Mouse (Mus musculus) hindlimb bud, embryonic 11.5 days (tissue): ENCODE data around the gene Wasf3.
"Not testable (repeated sequence)": the region's sequence is repeated elsewhere in the genome, so short reads cannot be mapped to it uniquely, and the experiment has no call there.

Source experiments
- DNase-seq: peaks from one replicate; pipeline ENCODE4 v3.0.0-alpha.2; 2012; ENCODE audit warnings: low read depth, low spot score; ENCODE audit errors: extremely low spot score

The Wasf3 gene

DNA sequence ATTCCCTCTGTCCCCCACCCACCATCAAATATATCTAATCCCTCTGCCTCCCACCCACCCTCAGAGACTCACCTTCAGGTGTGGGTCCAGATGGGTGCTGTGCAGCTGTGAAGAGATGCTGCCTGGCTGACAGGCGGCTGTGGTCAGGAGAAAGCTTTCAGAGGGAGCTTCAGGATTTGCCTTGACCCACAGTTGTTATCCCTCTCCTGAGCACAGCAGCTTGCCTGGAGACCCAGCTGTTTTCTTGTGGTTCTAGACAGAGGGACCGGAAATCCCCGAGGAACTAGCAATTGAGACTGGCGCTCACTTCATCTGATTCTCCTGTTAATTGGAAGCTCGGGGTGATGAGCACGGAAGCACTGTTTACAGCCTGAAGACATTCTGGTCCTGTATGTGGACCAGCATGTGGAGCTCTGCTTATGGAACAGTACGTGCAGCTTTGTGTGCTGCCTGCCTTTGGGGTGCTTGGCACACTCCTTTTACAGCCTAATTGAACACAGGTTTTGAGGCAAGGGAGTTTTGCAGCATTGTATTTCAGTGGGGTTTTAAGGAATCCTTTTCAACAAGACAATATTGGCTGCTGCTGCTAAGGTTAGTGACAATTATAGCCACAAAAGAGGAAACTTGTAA is 54.5 kb downstream of the Wasf3 start:
- no peak for DNase-seq

DNA sequence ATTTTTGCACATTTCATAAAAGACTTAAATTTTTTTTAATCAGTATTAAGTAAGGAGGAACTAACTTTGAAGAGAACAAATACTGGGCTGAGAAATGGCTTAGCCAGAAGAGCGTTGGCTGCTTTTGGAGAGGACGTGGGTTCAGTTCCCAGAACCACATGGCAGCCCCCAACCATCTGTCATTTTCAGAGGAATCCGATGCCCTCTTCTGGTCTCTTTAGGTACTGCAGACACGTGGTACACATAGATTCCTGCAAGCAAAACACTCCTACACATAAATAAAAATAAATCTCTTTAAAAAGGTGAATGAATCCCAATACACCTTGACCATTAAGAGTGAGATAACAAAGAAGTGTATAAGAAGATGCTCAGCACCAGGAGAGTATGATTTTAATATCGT is 55.5 kb downstream of the Wasf3 start:
- no peak for DNase-seq

DNA sequence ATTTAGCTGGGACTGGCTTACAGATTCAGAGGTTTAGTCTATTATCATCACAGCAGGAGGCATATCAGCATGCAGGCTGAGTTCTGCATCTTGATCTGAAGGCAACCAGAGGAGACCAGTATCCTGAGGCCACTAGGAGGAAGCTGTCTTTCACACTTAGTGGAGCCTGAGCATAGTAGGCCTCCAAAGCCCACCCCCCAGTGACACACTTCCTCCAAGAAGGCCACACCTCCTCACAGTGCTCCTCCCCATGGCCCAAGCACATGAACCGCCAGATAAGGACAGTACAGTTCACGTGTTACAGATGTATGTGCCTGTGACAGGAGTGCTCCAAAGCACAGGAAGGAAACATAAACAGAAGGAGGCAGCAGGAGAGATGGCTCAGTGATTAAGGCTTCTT is 58.0 kb downstream of the Wasf3 start:
- no peak for DNase-seq

DNA sequence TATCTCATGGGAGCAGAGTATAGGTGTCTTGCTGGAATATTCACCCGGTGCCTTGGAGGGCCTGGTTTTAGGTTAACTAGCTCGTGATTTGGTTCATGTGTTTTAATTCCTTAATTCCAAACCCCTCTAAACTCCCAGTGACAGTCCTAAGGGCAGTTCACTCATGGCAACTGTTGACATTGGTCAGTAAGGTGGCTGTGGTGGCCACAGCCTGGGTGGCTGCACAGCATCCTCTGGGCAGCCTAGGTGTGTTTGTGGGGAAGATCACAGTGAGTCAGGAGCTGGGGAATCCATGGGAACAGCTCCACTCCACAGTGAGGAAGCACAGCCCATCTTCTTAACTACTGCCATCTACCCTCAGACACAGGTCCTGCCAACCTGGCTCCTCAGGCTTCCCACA is 61.8 kb downstream of the Wasf3 start:
- no peak for DNase-seq

DNA sequence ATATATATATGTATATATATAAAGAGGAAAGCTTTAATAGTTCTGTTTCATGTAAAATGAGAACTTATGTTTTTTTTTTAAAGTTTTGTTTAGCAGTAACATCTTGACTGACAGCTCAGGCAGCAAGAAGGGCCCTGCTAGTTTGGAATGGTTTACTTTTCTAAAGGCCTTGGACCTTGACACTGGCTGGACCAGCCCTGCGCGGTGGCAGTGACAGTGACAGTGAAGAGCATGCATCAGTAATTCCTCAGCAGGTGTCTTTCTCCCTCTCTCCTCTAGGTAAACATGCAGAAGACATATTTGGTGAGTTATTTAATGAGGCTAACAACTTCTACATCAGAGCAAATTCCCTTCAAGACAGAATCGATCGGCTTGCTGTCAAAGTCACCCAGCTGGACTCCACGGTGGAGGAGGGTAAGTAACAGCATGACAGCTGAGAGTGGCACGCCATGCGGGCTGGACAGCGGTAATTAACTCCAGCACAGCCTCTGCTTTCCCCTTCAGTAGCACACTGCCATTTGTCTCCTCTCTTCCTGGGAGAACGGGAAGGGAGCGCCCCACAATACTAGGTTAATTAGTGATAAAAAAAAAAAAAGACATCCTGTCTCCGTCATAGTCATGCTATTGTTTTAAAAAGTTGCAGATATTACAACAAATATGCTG is 66.9 kb downstream of the Wasf3 start:
- DNase-seq, result no peak

DNA sequence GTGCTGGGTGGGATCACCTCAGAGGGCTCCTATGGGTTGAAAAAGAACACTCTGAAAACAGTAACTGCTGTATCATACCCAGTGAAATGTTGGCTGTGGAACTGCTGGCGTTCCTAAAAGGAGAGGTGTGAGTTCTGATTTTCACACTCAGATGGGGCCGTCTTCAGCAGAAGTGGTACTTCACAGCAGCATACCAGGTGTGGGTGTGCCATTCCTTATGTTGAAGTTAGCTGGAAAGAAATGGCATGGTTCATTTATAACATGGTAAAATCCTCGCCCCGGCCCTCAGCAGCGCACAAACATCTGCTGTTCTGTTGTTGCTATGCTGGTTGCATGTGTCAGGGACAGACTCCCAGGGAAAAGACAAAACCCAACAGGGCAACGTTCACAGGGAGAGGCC is 68.8 kb downstream of the Wasf3 start:
- no peak for DNase-seq

DNA sequence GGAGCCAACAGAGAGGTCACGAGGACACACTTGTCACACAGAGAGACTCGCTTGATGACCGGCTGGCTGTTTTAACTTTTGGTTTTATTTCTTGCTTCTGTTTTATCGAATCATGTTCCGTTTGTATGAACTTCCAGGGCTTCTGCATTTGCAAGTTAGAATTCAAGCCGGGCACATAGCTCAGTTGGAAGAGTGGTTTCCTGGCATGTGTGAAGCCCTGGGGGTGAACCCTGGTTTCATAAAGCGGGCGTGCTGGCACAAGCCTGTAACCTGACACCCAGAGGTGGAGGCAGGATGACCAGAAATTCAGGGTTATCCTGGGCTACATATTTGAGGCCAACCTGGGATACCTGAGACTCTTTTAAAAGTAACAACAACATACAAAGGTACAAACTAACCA is 76.8 kb downstream of the Wasf3 start:
- no peak for DNase-seq

DNA sequence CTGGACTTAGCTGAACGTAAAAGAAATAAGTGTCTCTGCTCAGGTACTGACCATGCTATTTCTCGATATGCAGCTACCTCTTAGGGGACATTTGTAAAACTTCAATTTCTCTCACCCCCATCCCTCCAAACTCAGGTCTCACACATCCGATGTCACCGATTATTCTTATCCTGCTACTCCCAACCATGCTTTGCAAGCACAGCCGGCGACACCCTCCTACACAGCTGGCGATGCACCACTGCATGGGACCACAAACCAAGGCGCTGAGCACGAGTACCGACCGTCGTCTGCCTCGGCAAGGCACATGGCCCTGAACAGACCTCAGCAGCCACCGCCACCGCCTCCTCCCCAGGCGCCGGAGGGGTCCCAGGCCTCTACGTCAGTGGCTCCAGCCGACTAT is 81.9 kb downstream of the Wasf3 start:
- DNase-seq, result no peak

DNA sequence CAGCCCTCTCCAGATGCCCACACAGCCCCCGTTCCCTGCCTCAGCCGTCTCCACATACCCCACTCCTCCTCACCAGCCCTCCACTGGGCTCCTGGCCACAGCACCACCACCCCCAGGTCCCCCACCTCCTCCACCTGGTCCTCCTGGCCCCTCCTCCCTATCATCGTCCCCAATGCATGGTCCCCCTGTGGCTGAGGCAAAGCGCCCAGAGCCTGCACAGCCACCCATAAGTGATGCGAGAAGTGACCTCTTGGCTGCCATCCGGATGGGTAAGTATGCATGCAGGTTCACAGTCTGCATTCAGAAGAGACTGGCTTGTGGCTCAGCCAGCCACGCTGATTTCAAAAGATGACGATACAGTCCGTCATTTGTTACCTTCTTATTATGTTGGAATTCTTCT is 83.5 kb downstream of the Wasf3 start:
- DNase-seq, result no peak

DNA sequence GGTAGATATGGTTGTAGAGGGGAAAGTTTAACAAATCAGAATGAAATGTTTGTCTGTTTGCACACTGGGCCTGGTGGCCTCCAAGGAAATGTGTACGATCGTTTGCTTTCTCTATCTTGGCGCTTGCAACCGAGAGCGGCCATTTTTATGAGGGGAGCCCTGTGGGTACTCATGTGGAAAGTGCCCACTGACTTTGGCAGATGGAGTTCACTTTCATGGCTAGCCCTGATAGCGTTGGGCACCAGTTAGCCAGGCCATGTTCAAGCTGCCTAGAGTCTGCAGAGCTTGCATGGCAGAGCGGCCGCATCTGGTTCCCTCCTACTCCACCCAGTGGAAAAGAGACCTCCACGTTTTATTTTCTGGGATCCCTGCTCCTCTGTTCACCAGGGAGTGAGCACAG is 86.0 kb downstream of the Wasf3 start:
- no peak for DNase-seq

DNA sequence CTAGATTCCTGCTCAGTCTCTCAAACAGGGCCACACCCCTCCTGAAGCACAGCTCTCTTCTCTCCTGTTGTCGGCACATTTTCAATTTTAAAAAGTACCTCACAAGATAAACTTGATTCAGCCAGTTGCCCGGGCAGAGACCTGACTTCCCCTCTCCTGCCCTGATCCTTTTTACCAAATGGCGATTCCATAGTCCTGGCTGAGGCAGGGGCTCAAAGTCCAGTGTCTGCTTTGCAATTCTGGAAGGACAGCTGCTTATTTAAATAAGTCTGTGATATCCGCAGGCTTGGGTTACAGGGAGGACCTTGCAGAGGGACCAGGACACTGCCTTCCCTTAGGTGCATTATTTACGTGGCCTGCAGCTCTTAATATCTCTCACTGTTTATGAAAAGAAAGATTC is 86.5 kb downstream of the Wasf3 start:
- DNase-seq, result no peak

DNA sequence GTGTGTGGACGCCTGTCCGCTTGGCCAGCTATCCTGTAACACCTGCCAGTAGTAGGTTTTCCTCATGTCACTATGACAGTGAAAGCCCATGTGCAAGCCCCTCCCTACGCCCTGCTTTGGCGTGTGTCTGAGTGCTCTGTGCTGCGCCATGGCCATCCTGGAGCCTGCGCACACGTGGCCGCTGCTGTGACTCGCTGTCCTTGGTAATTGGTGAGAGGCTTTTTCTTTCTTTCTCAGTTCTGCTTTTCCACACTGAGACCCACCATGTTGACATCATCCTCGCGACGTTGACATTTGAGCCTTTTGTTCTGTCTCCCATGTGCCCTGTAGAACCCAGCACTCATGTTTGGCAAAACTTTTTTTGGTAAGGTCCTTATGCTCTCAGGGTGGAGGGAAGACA is 87.0 kb downstream of the Wasf3 start:
- DNase-seq, result no peak

DNA sequence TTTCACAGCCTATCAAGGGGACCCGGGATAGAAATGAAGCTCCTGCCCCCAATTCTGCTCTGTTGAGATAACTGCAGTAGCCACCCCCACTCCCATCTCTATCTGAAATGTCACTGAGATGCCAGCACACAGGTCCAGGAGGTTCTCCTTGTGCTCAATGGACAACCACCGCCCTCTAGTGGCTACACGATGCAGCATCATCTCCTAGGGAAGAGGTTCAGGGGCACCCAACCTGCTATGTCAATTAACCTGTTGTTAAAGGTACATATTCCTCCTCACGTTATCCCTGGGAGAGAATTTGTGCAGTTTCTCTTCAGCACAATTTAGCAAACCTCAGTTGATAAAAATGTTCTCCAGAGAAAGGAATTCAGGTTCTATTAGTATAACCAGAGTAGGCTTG is 94.8 kb downstream of the Wasf3 start:
- not testable (repeated sequence) for DNase-seq

DNA sequence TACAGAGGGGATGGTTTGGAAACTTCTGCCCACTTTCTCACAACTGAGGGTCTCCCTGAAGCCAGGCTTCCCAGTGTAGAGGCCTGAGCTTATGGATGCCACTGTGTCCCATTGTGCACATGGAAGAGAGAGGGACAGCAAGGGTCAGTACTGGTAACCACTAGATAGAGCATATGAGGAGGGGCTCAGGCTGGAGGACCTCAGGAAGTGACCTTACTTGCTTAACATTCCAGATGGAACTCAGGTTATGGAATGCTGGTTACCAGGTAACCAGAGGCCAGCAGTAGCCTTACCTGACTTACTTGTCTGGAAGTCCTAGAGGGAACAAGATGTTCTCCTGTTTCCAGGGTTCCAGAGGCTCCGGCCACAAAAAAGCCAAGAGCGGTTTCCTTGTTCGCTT is 96.9 kb downstream of the Wasf3 start, which contains the start of gene Gm6408:
Gm6408 (plus strand) TSS at position 301 of the 400 bp plus-strand sequence.
- DNase-seq, result not testable (repeated sequence)

DNA sequence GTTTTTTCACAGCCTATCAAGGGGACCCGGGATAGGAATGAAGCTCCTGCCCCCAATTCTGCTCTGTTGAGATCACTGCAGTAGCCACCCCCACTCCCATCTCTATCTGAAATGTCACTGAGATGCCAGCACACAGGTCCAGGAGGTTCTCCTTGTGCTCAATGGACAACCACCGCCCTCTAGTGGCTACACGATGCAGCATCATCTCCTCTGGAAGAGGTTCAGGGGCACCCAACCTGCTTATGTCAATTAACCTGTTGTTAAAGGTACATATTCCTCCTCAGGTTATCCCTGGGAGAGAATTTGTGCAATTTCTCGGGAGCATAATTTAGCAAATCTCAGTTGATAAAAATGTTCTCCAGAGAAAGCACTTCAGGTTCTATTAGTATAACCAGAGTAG is 104.2 kb downstream of the Wasf3 start:
- not testable (repeated sequence) for DNase-seq

DNA sequence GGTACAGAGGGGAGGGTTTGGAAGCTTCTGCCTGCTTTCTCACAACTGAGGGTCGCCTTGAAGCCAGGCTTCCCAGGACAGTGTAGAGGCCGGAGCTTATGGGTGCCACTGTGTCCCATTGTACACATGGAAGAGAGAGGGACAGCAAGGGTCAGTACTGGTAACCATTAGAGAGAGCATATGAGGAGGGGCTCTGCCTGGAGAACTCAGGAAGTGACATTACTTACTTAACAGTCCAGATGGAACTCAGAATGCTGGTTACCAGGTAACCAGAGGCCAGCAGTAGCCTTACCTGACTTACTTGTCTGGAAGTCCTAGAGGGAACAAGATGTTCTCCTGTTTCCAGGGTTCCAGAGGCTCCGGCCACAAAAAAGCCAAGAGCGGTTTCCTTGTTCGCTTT is 106.3 kb downstream of the Wasf3 start, which contains the start of gene Gm6370:
Gm6370 (plus strand) TSS at position 301 of the 400 bp plus-strand sequence.
- not testable (repeated sequence) for DNase-seq

DNA sequence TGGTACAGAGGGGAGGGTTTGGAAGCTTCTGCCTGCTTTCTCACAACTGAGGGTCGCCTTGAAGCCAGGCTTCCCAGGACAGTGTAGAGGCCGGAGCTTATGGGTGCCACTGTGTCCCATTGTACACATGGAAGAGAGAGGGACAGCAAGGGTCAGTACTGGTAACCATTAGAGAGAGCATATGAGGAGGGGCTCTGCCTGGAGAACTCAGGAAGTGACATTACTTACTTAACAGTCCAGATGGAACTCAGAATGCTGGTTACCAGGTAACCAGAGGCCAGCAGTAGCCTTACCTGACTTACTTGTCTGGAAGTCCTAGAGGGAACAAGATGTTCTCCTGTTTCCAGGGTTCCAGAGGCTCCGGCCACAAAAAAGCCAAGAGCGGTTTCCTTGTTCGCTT is 117.3 kb downstream of the Wasf3 start, which contains the start of gene 4930449I24Rik:
4930449I24Rik (plus strand) TSS at position 301 of the 400 bp plus-strand sequence.
- not testable (repeated sequence) for DNase-seq

DNA sequence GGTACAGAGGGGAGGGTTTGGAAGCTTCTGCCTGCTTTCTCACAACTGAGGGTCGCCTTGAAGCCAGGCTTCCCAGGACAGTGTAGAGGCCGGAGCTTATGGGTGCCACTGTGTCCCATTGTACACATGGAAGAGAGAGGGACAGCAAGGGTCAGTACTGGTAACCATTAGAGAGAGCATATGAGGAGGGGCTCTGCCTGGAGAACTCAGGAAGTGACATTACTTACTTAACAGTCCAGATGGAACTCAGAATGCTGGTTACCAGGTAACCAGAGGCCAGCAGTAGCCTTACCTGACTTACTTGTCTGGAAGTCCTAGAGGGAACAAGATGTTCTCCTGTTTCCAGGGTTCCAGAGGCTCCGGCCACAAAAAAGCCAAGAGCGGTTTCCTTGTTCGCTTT is 129.0 kb downstream of the Wasf3 start, which contains the start of gene Gm3402:
Gm3402 (plus strand) TSS at position 301 of the 400 bp plus-strand sequence.
- not testable (repeated sequence) for DNase-seq
